Mouse (Mus musculus) G1E (cell line): Measurements from ENCODE around the gene Khsrp. TPM values are rescaled to one million over a fixed set of nuclear protein-coding genes. Genes with fewer than 3 reads are reported as not detected.

ENCODE experiments used
- ATAC-seq: 2 replicates; pipeline ENCODE4 v1.8.0; 2016; ENCODE audit warnings: mild to moderate bottlenecking; ENCODE audit not compliant: insufficient number of reproducible peaks, poor library complexity, low FRiP score, severe bottlenecking; ENCODE audit errors: extremely low read depth
- DNase-seq: peaks from one replicate; pipeline ENCODE4 v3.0.0; 2012; ENCODE audit warnings: low spot score
- H3K27me3 ChIP-seq: 2 replicates; pipeline ENCODE4 v1.6.1; 2012; ENCODE audit warnings: mild to moderate bottlenecking, low read length, inconsistent platforms; ENCODE audit not compliant: insufficient read depth
- H3K36me3 ChIP-seq: replicated peaks from 2 replicates; pipeline ENCODE3; 2012; ENCODE audit warnings: mild to moderate bottlenecking, inconsistent platforms
- H3K4me1 ChIP-seq: 2 replicates; pipeline ENCODE4 v1.6.1; 2012; ENCODE audit warnings: low read depth, low read length, inconsistent platforms, mixed read lengths; ENCODE audit not compliant: insufficient read depth
- H3K4me3 ChIP-seq: 2 replicates; pipeline ENCODE4 v1.5.1; 2012; ENCODE audit warnings: low read depth, mild to moderate bottlenecking, inconsistent platforms, low read length, moderate library complexity, mixed read lengths
- H3K9me3 ChIP-seq: replicated peaks from 2 replicates; pipeline ENCODE4 v1.6.1; 2012; ENCODE audit warnings: inconsistent platforms
- CTCF ChIP-seq: IDR thresholded peaks from 2 replicates; pipeline ENCODE4 v1.5.1; 2012; ENCODE audit warnings: low read depth, low read length, inconsistent platforms, mixed read lengths
- GATA1 ChIP-seq: IDR thresholded peaks from 2 replicates; pipeline ENCODE4 v1.6.1; 2012; ENCODE audit warnings: borderline replicate concordance, low read length, inconsistent platforms, mixed read lengths
- GATA2 ChIP-seq: IDR thresholded peaks from 2 replicates; pipeline ENCODE4 v1.6.1; 2012; ENCODE audit warnings: low read depth, low read length, inconsistent platforms, borderline replicate concordance
- POLR2AphosphoS5 ChIP-seq: IDR thresholded peaks from 2 replicates; pipeline ENCODE4 v1.6.1; 2012; ENCODE audit warnings: low read depth, low read length, inconsistent platforms; ENCODE audit not compliant: insufficient replicate concordance
- TAL1 ChIP-seq: conservative IDR thresholded peaks from 2 replicates; pipeline ENCODE4 v1.6.1; 2012; ENCODE audit warnings: low read depth, low read length, inconsistent platforms, mixed read lengths
- polyA plus RNA-seq: library from polyadenylated mRNA; stranded (reverse); fragments of >175 nt; gene quantifications from 2 replicates; pipeline ENCODE4 v1.2.3, GENCODE M21; 2012
- total RNA-seq, 2 experiments: library from RNA; stranded (forward) in 1 of 2; stranded (reverse) in 1 of 2; fragments of 200-1000 nt in 1 of 2; fragments of >200 nt in 1 of 2; fragmentation: Nextera tagmentation in 1 of 2; gene quantifications; 2 replicates each; pipeline ENCODE4 v1.2.3; 2014 to 2017

Gene Khsrp
- total and polyA plus RNA-seq, 3 experiments: 63.6 to 302 (median 282) TPM

DNA sequence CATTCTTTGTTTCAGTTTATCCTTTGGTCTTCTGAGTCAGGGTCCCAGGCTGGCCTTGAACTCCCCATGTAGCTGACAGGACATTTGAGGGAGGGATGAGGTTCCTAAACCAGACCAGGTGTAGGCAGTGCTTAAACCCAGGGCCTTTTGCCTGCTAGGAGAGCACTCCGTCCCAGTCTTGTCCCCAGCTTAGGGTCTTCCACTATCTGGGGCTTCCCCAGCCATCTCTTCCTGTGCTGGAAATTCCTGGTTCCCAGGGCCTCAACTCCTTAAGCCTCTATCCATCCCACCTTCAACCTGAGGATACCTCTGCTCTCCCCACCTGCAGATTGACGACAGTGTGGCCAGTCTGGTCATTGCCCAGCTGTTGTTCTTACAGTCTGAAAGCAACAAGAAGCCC is 40.4 kb downstream of the Khsrp start:
- no peak for ATAC-seq

DNA sequence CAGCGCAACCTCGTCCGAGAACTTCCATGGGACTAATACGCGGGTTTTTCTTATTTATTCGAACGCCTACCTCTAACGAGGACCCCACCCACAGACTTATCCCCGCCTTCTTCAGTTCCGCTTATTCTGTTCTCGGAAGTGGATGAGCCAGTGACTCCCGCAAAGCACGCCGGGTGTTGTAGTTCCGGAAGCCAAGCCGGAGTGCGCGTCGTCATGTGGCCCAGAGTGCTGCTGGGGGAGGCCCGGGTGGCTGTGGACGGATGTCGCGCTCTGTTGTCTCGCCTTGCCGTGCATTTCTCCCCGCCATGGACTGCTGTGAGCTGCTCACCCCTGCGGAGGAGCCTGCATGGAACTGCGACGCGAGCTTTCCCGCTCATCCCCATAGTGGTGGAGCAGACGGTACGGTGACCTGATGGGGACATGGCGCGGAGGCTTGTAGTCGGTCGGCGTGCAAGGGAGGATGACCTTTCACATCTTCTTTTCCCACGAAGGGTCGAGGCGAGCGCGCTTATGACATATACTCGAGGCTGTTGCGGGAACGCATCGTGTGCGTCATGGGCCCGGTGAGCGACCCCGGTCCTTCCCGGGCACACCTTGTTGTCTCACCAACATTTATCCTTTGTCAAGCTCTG is 41.1 kb downstream of the Khsrp start, which contains the start of gene Clpp:
Gene Clpp, plus strand, starts transcription at position 191 of the 632 bp plus-strand sequence.
- ATAC-seq (peak; percentile 91), DNase-seq (peak; percentile 88)
- Histone ChIP-seq H3K4me1 (peaks cover 38% of the 10 kb centered on the region), H3K9me3 (no peaks in the 10 kb centered on the region), H3K4me3 (peak within 1 kb of the TSS; percentile 97), H3K36me3 (peaks cover 41% of the 10 kb centered on the region), H3K27me3 (peaks cover 15% of the 10 kb centered on the region)
- TF ChIP-seq POLR2AphosphoS5 (0 out of 2 replicates have a peak, but pooled peaks have one; percentile 42), GATA1 (no peak)

More for the DNA sequence above, 40.4 kb downstream of the Khsrp start:
- Histone ChIP-seq H3K4me3 (peak overlapping the region; percentile 97), H3K36me3 (peaks cover 49% of the 10 kb centered on the region), H3K27me3 (peaks cover 11% of the 10 kb centered on the region), H3K4me1 (peaks cover 40% of the 10 kb centered on the region), H3K9me3 (no peaks in the 10 kb centered on the region)
- no peak for TF ChIP-seq POLR2AphosphoS5
- no peak for TF ChIP-seq GATA2
- no peak for TF ChIP-seq TAL1
- TF ChIP-seq CTCF: no peak
- TF ChIP-seq GATA1: no peak
- no peak for DNase-seq

GRCm38 (mm10) chr17:56989467-56990114 is 41.7 kb downstream of the Khsrp start:
- peak; percentile 70 for DNase-seq
- peaks cover 18% of the 10 kb centered on the region for H3K27me3 ChIP-seq

GRCm38 (mm10) chr17:56988921-56989430 is 42.3 kb downstream of the Khsrp start:
- ATAC-seq: no peak
- Histone ChIP-seq H3K4me3 (no peak overlapping the region; the same call in 1 of the 2 replicates), H3K9me3 (no peaks in the 10 kb centered on the region), H3K27me3 (peaks cover 18% of the 10 kb centered on the region), H3K4me1 (peaks cover 38% of the 10 kb centered on the region), H3K36me3 (peaks cover 29% of the 10 kb centered on the region)
- TF ChIP-seq TAL1 (no peak), GATA1 (no peak), CTCF (no peak), POLR2AphosphoS5 (no peak), GATA2 (no peak)
- DNase-seq: no peak

More at GRCm38 (mm10) chr17:56989467-56990114, 41.7 kb downstream of the Khsrp start:
- no peak for TF ChIP-seq CTCF
- peak; percentile 84 for ATAC-seq
- Histone ChIP-seq H3K4me1 (peaks cover 38% of the 10 kb centered on the region), H3K36me3 (peaks cover 35% of the 10 kb centered on the region), H3K4me3 (peak overlapping the region; percentile 97), H3K9me3 (no peaks in the 10 kb centered on the region)

DNA sequence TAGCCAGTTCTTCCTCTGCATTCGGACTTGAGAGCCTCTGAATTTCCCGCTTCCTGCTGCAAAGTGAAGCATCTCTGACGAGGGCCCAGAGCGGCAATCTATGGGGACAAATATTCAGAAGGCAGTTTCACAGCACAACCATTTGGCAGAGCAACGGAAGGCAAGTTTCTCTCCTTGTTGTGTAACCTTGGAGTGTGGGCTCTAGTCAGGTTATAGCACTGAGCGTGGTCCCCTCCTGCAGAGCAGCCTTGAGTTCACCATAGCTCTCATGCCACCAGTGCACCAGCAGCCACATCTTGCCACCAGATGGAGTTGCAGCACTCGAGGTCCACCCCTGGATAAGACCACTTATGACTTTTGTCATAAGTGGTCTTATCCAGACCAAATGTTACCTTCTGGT is 42.9 kb downstream of the Khsrp start:
- DNase-seq: no peak
- H3K36me3 ChIP-seq: peaks cover 23% of the 10 kb centered on the region
- TF ChIP-seq TAL1 (no peak), POLR2AphosphoS5 (no peak), GATA1 (no peak), CTCF (no peak), GATA2 (no peak)
- H3K4me3 ChIP-seq: no peak overlapping the region
- ATAC-seq: no peak
- H3K9me3 ChIP-seq: no peaks in the 10 kb centered on the region
- peaks cover 34% of the 10 kb centered on the region for H3K4me1 ChIP-seq
- peaks cover 18% of the 10 kb centered on the region for H3K27me3 ChIP-seq

DNA sequence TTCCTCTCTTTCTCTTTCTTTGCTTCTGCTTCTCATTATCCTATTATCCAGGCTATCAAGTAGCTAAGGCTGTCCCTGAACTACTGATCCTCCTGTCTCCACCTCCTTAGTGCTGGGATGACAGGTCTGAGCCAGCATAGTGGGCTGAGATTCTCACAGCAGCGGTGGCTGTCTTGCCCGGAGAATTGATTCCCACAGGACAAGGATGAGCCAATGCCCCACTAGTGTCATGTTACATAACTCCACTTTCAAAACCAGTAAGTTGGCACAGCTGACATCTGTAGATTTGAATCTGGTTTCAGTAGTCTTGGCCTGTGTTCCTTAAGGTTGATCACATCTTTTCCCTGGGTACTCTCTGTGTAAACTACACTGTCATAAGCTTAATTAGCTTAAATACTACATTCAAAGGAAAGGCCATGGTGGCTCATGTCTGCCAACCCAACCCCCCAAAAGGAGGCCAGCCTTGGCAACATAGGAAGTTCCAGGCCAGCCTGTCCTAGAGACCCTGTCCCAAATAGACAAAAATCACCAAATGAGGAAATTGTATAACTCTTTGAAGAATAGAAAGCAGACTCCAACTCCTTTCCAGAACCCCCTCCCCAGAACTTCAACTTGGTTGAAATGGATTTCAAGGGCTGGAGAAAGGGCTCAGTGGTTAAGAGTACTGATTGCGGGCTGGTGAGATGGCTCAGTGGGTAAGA is 45.1 kb downstream of the Khsrp start:
- no peak overlapping the region for H3K4me3 ChIP-seq
- DNase-seq: no peak
- no peak for ATAC-seq

More for the DNA sequence above, 45.1 kb downstream of the Khsrp start:
- no peak for TF ChIP-seq CTCF
- TF ChIP-seq POLR2AphosphoS5: no peak
- TF ChIP-seq GATA2: no peak
- TF ChIP-seq GATA1: no peak
- TF ChIP-seq TAL1: no peak
- H3K9me3 ChIP-seq: no peaks in the 10 kb centered on the region
- peaks cover 19% of the 10 kb centered on the region for H3K4me1 ChIP-seq
- H3K36me3 ChIP-seq: peaks cover 4% of the 10 kb centered on the region
- peaks cover 27% of the 10 kb centered on the region for H3K27me3 ChIP-seq
